Mouse (Mus musculus): ENCODE data around the gene Jmy.

Jmy gene

DNA sequence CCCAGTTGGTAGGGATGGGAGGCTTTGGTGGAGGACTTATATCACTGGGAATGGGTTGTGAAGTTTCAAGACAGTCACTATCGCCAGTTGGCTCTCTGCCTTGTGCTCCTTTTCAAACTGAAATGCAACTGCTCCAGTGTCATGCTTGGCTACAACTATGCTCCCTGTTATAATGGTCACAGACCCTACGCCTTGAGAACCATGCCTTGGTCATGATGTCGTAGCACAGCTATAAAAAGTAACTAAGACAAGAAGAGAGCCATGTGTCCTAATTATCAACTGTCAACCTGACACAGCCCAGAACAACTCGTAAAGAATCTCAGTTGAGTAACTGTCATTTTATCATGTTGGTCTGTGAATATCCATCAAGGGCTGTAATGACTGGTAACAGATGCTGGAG lies 41.0 kb downstream of the Jmy start:
- no peak for DNase-seq

DNA sequence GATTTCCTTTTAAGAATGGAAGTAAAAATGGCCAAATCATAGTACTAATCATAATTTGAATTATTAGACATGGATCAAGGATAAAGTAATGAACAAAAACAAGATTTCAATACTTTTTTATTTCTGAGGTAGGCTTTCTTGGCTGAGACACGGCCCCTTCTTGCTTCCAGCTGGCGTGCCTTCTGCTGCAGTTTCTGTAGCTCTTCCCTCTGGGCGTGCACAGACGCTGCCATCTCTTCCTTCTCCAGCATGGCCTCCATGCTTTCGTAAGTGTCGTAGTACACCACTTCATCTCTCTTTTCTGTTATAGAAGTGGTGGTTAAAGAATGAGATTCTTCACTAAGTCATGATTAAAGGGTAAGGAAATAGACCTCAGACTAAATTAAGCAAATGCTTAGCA lies 46.3 kb downstream of the Jmy start:
- no peak for DNase-seq

DNA sequence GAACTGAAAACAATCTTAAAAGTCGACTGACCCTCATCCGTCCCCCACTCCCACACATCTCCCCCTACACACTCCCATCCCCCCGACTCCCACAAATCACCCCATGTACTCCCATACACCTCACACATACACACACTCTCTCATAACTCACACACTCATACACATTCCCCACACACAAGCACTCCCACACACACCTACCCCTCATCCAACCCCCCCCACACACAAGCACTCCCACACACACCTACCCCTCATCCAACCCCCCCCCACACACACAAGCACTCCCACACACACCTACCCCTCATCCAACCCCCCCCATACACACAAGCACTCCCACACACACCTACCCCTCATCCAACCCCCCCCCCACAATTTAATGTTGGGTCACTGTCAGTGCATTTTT lies 59.4 kb downstream of the Jmy start:
- DNase-seq = no peak

DNA sequence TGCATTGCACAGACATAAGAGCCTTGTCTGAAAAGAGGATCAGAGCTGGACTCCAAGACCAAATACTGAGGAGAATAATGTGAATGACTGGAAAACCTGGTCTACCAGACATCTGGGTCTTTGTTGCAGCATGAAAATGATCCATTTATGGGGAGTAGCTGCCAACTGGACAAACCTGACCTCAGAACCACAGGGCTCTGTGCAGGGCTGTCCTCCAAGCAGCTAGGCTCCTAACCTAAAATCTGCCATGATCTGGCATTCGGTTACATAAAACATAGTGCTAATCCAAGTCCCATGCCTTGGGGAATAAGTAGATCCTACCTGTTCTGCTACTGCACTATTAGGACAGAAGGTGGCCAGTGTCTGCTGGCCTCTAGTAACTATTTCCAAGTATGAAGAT lies 70.4 kb downstream of the Jmy start:
- DNase-seq = no peak

DNA sequence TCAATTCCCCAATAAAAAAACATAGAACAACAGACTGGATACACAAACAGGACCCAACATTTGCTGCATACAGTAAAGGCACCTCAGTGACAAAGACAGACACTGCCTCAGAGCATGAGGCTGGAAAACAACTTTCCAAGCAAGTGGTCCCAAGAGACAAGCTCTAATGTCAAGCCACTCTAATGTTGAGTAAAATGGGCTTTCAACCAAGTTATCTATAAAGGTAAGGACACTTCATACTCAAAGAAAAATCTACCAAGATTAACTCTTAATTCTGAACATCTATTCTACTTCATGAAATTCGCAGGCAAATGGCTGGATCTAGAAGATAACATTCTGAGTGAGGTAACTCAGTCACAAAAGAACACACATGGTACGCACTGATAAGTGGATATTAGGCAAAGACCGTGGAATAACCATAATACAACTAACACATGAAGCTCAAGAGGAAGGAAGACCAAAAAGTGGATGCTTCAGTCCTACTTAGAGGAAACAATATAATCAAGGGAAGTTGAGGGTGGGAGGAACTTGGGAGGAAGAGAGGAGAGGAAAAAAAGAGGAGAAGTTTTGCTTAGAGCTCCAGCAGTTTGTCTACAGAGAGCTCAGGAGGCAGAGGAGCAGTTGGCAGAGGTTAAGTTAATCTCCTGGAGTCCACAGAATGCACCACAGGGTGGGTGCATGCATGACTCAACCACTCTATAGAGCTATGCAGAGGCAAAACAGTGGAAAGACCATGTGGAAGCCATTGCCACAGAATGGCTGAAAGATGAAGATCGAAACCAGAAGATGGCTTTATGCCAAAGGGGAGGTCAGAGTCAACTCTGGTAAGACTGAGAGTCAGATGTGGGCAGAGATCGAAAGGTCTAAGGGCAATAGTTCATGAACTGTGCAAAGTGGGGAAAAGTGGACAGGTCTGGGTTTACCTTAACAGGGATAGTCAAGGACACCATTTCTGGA lies 71.4 kb downstream of the Jmy start:
- no peak for DNase-seq

DNA sequence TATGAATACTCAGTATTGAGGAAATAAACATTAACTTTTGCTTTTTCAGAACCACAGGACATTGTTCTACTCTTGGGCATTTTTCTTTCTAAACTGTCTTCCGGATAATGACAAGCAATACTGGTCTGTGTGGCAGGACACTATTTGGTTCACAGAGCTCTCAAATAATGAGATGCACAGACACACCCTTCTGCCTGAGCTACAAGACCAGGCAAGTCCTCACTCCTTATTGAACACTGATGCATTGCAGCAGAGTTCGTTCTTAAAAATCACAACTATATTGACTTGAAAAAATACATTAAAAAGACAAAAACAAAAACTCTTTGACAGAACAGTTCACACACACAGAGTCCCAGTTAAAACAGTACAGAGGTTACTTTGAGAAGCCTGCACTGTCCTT lies 76.4 kb downstream of the Jmy start:
- DNase-seq = no peak

DNA sequence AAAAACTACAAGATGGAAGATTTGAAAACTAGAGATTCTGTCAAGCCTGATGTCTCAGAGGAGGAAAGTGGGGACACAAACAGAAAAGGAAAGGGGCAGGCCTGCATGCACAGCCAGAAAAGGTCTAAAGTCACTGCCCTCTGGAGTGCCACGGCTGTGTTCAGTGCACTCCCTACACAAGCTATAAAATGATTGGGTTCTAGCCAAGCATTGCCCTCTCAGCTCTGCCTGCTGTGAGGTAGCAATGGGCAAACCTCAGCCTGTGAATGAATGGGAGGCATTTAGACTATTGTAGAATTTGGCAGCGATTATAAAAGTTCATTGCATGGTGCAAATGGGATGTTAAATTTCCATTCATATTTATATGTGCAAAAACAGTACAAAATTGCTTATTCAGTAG lies 79.8 kb downstream of the Jmy start:
- DNase-seq = no peak

DNA sequence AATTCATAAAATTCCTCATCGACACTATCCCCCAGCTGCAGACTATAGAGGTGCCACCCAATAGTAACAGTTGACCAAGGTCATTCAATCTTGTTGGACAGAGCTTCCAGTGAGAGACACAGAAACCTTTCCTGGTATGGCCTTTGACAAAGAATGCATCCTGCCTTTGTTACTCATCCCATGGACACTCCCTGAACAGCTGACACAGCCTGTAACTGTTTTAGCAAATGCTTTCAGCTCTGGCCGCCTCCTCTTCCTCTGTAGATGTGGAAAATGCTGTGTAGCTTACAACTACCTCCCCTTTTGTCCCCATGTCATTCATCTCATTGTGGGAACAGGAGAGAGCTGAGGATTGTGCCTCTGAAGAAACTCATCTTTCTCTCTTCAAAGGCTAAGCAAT lies 81.3 kb downstream of the Jmy start:
- no peak for DNase-seq

DNA sequence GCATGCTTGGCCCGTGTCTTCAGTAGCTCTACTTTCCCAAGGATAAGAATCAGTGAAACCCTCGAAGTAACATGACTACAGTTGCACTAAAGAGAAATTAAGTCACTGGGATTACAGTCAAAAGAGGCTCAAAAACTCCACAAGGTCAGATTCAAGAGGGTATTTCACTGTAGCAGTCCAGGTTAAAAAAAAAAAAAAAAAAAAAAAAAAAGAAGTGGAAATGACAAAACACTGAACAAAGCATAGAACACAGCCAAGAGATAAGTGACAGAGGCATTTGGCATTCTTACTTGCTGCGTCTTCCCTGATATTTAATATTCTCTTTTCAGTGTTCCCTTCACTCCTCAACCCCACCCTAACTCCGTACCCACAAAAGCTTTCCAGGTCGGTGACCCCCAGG lies 84.6 kb downstream of the Jmy start:
- no peak for DNase-seq

DNA sequence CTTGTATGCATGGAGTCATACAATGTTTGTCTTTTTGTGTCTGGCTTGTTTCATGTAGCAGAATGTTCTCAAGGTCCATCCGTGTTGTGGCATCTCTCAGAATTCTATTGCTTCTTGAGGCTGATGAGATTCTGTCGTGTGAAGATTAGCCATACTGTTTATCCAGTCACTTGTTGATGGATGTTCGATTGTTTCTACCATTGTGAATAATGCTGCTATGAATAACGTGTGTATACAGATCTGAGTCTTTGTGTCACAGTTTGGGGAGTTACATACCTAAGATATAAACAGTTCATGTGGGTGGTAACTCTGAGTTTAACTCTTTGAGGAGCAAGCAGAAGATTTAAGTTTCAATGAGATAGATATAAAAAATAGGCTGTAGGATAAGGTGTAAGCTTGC lies 89.3 kb downstream of the Jmy start:
- DNase-seq = no peak

DNA sequence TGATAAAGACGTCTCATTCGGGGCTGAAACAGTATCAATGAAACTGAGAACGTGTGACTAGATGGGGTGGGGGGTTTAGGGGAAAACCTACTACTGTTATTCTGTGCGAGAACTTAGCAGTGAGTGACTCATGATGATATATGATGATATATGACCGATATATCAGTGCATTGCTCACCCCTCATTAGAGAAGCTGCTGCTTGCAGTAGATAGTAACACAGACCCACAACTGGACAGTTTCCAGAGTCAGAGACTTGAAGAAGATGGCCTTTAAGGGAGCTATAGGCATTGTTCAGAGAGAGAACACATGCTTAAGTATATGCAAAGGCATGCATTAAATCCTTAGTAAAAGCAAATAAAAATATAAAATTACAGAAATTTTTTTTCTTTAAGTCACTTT lies 92.8 kb downstream of the Jmy start:
- no peak for DNase-seq

DNA sequence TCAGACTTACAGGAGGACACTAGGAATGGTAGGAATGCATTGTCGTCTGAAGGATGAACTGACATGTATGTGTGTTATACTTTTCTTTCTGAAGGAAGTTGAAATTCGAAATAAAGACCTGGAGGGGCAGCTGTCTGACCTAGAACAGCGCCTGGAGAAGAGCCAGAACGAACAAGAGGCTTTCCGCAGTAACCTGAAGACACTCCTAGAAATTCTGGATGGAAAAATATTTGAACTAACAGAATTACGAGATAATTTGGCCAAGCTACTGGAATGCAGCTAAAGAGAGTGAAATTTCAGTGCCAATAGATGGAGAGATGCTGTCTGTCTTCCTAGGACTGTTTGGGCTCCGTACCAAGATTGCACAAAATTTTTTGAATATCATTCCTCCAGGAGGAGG lies 97.7 kb downstream of the Jmy start:
- no peak for DNase-seq

DNA sequence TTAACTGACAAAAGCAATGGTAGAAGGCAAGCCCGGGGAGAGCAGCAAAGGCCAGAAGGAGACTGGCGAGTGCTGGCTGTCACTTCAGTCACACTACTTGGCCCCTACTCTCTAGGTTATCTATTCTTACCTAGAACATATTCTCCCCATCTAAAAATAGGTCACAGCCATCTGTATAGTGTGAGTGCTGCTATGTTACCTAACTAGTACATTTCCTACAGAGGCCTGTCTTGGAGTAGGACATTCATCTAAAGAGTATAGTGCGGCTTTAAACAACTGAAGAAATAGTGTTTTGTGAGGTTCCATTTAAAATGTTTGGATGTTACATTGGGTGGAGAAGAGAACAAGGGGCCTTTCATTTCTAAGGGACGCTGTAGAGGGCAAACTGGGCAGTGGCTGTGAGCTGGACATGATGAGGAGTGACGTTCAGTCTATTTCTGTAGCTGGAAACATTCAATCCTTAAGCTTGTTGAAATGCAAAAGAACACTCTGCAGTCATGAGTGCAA lies 99.8 kb downstream of the Jmy start:
- DNase-seq = no peak

DNA sequence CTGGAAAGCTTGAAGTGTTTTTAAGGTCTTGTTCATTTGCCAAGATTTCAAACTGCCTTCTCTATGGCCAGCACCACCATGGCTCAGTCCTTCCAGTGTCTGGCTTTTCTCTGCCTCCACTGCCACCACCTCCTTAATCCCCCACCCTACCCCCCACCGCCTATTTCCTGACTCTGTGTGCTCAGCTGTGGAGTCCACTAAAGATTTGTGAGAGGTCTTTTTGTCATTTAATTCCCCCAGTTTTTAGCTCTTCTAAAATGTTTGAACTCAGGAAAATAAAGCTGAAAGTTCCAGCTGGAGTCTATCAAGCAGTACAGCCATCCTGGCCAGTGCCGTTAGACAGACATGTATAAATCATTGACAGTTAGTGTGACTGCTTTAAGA lies 110.4 kb downstream of the Jmy start:
- DNase-seq = no peak

DNA sequence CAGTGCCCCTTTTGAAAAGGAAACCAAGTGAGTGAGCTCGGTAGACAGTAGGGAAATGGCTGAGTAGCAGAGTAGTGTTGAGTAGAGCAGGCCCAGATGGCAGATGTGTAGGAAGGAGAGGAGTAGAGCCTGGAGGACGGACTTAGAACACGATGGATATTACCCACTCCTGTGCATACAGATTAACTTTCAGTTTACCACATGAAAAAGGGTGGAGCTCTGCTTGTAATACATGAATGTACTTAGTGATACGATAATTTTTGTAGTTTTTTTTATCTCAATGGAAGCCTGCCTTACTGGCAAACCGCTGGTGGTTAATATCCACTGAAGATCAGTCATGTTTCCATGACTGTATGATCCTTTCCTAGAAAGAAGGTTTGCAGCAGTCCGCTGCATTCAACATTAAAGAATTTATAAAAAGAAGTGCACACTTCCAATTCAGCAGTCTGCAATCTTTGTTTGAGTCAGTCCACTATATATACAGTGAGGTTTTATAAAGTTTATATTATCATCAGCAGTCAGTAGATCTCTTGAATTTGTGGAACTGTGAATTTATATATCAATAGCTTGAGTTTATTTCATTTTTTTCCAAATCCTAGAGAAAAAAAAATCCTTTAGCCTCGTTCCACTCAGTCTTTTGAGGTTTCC lies 110.9 kb downstream of the Jmy start:
- DNase-seq = peak; percentile 12

DNA sequence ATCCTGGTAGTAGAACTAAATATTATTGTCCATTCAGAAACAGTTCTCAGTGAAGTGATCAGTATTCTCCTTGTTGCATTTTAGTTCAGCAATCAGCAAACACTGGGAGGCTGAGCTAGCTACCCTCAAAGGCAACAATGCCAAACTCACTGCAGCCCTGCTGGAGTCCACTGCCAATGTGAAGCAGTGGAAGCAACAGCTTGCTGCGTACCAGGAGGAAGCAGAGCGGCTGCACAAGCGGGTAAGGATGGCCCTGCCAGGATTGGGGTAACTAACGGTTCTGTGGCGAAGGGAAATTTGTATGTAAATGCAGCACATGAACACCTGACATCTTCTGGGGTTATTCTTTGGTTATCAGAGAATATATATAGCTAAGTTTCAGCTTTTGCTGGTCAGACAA lies 112.2 kb downstream of the Jmy start:
- no peak for DNase-seq

DNA sequence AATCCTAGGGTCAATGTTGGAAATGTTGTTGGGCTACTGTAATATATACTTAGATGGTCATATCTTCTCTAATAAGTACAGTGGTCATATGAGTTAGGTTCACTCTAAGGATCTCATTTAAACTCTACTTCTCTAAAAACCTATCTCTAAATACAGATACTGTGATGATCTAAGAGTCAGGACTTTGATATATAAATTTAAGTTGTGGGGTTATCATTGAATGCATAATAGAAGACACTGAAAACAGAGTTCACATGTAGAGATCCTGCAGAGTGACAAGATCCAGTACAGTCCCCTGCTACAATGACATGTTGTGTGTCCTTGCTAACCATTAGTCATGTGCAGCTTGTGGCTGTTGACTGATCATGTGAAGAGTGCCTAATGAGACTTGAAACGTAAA lies 114.5 kb downstream of the Jmy start:
- DNase-seq = no peak

DNA sequence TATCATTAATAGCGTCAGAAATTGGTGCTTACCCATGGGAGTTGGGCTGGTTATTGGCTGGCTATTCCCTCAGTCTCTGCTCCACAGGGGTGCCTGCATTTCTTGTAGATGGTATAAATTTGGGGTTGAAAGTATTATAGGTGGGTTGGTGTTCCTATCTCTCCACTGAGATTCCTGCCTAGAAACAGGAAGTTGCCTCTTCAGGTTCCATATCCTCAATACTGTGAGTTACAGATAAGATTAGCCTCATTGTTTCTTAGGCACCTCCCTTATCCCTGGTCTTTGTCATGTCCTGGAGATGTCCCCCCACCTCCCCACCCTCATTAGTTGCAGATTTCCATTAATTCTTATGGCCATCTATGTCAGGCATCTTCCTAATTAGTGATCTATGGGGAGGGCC lies 115.1 kb downstream of the Jmy start:
- DNase-seq = no peak

DNA sequence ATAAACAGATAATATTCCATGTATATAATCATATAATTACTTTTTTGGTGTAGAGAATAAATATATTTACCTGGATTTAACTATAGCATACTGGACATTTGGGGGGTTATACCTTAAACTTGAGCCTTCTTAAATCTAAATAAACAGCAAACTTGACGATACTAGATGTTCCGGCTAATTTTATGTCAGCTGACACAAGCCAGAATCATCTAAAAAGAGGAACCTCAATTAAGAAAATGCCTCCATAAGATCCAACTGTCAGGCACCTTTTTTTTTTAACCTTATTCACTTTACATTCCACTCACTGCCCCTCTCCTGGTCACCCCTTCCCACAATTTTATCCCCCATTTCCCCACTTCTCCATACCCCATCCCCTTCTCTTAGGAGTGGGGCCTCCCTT lies 116.0 kb downstream of the Jmy start:
- no peak for DNase-seq

DNA sequence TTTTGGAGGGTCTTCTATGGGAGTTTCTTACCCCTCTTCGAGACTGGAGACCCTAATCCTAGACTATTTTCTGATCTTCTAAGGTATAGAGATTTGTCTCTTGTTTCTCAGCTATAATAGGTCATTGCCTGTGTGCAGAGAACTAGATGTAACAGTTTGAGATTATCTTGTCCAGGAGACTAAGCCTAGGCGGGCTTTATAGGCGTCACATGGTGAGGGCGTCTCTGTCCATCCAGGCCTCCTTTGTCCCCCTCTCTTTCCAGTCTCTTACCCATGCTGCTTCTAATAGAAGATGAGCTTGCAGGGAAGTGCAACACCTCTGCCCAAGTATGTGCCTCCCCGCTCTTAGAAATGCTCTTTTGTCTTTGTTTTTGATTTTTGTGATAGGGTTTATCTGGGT lies 116.5 kb downstream of the Jmy start:
- no peak for DNase-seq

DNA sequence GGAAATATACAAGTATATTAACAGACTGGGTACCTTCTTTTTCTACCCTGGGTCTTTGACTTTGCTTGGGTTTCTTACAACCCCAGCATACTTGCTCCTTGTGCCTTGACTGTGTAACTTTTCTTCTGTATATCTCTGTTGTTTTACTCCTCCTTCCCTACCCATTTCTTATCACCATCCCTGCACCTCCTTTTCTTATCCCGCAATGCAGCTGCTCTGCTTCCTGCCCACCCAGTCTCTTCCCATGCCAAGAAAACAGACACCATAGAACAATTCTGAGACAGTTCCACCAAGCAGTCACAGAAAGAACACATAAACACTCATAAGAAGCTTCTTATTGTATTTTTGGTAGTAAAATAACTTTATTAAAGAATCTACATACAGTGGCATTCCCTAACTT lies 118.3 kb downstream of the Jmy start:
- no peak for DNase-seq

DNA sequence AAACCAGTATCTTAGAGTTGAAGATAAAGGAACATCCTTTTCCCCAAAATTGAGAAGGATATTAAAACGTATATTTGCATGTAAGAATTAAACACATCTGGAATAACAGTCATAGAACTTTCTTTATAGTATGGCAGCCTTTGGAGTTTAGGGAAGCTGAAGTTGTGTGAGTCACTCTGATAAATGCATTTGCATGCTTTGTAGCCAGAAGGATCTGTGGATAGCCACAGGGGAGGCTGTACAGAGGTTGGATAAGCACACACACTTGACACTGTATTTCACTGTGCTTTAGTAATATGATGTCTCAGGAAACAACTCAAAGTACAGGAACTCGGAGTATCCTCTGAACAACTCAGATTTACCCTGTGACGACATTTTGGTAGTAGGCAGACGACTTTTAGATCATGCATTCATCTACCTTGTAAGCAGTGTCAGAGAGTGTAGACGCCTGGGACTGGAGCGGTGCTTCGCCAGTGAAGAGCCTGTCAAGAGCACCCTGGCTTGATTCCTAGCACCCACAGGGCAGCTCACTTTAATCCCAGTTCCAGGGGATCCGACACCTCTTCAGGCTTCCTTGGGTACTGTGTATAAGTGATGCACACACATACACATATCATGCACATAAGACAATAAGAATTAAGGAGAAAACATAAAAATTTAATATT lies 119.1 kb downstream of the Jmy start:
- DNase-seq = no peak

Measured in thymus, postnatal 14 days (tissue).